23 mouse cellular contexts compared by ENCODE assay signal in the genomic region with DNA sequence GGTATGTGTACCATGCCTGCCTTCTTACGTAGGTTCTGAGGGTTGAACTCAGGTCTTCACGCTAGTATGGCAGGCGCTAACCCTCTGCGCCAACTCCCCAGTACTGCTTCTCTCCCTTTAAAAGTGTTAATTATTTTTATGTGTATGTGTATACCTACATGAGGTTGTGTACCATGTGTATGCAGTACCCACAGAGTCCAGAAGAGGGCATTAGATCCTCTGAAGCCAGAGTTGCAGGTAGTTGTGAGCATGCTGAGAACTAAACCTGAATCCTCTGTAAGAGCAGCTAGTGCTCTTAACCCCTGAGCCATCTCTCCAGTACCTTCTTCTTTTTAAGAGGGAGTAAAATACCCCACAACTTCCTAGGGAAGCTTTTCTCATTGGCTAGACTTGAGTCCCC. TPM values are rescaled to one million over a fixed set of nuclear protein-coding genes. Genes with fewer than 3 reads are reported as not detected.
DNase-seq lines count a peak whose midpoint lies in the region; ATAC-seq and TF ChIP-seq lines count a peak whose summit lies in the region.
"Had no signal": no experiment of that assay in that cellular context is flagged by ENCODE, and none has a peak within 500 bp of the region (broad histone marks: within the 10 kb centered on the region; RNA-seq: fewer than 3 reads in every experiment).

No protein-coding gene starts in this region.

- no peak for ATAC-seq in hindbrain, postnatal 0 days
- no peak for ATAC-seq in hindbrain, embryonic 16.5 days
- ATAC-seq: activated CD4-positive, CD25-positive, alpha-beta regulatory T cell, adult 4 months; forebrain, embryonic 14.5 days had no signal

- intact Hi-C loops in left cerebral cortex, adult 2 months (cut with DNase I): no loop called here
- intact Hi-C loops in left cerebral cortex, postnatal 25 days (cut with DNase I): loop anchor here (2.0 kb wide), 2 partner anchors 17 to 39 kb away; no protein-coding TSS in a partner anchor

- no peak overlapping the region for H3K9ac ChIP-seq in hindbrain, postnatal 0 days (replicated peaks; ENCODE audit: low read length)
- no peak overlapping the region for H3K9ac ChIP-seq in hindbrain, embryonic 16.5 days (ENCODE audit: low read depth, low read length)
- H3K9ac ChIP-seq: embryonic facial prominence, embryonic 15.5 days; hindbrain, embryonic 12.5 days had no signal

- peaks cover 9% of the 10 kb centered on the region for H3K4me1 ChIP-seq in hindbrain, postnatal 0 days (ENCODE audit: insufficient read depth, low read length)
- peaks cover 10% of the 10 kb centered on the region for H3K4me1 ChIP-seq in hindbrain, embryonic 16.5 days (ENCODE audit: control insufficient read depth, insufficient read depth, low read depth, low read length)
- H3K4me1 ChIP-seq in E14TG2a.4 (replicated peaks; ENCODE audit: low read depth, low read length): no peaks in the 10 kb centered on the region; the same call in 1 of the 2 replicates

- no peaks in the 10 kb centered on the region for H3K27me3 ChIP-seq in hindbrain, postnatal 0 days (ENCODE audit: insufficient read depth, low read length)
- no peaks in the 10 kb centered on the region for H3K27me3 ChIP-seq in hindbrain, embryonic 16.5 days (replicated peaks; ENCODE audit: control insufficient read depth, insufficient read depth, low read length)
- H3K27me3 ChIP-seq in E14TG2a.4 (ENCODE audit: insufficient read depth, low read length): no peaks in the 10 kb centered on the region; the same call in 1 of the 2 replicates
- H3K27me3 ChIP-seq: embryonic facial prominence, embryonic 15.5 days; hindbrain, embryonic 12.5 days had no signal

- H3K36me3 ChIP-seq in hindbrain, postnatal 0 days (ENCODE audit: insufficient read depth, low read length): no peaks in the 10 kb centered on the region
- no peaks in the 10 kb centered on the region for H3K36me3 ChIP-seq in hindbrain, embryonic 16.5 days (ENCODE audit: control insufficient read depth, insufficient read depth, low read length)
- no peaks in the 10 kb centered on the region for H3K36me3 ChIP-seq in E14TG2a.4 (ENCODE audit: insufficient read depth, low read length)
- H3K36me3 ChIP-seq: embryonic facial prominence, embryonic 15.5 days; forebrain, embryonic 10.5 days; G1E; hindbrain, embryonic 12.5 days had no signal

- WGBS in hindbrain, postnatal 0 days: 97% methylated on average over 4 of the region's 4 CpGs
- 96% methylated on average over 4 of the region's 4 CpGs for WGBS in hindbrain, embryonic 16.5 days

- no peaks in the 10 kb centered on the region for H3K9me3 ChIP-seq in hindbrain, postnatal 0 days (ENCODE audit: low read length)
- peaks cover 2% of the 10 kb centered on the region; the same call in 1 of the 2 replicates for H3K9me3 ChIP-seq in hindbrain, embryonic 16.5 days (ENCODE audit: control insufficient read depth, low read length)
- H3K9me3 ChIP-seq in E14TG2a.4 (ENCODE audit: low read length): no peaks in the 10 kb centered on the region

- no peak overlapping the region for H3K4me3 ChIP-seq in hindbrain, postnatal 0 days (ENCODE audit: low read length)
- no peak overlapping the region for H3K4me3 ChIP-seq in hindbrain, embryonic 16.5 days (ENCODE audit: low read length)
- H3K4me3 ChIP-seq in left cerebral cortex, adult 2 months: no peak overlapping the region
- H3K4me3 ChIP-seq in E14TG2a.4 (replicated peaks; ENCODE audit: low read length): no peak overlapping the region
- H3K4me3 ChIP-seq: embryonic facial prominence, embryonic 15.5 days; erythroblast, embryonic 14.5 days; forebrain, embryonic 10.5 days; hindbrain, embryonic 12.5 days had no signal

- H3K27ac ChIP-seq in hindbrain, postnatal 0 days: no peak overlapping the region
- no peak overlapping the region for H3K27ac ChIP-seq in hindbrain, embryonic 16.5 days (ENCODE audit: low read depth, low read length)
- H3K27ac ChIP-seq in left cerebral cortex, adult 2 months: no peak overlapping the region
- H3K27ac ChIP-seq: embryonic facial prominence, embryonic 15.5 days; forebrain, embryonic 10.5 days; hindbrain, embryonic 12.5 days had no signal

- DNase-seq in hindbrain, postnatal 0 days (ENCODE audit: low spot score): no peak
- DNase-seq in left cerebral cortex, adult 2 months (ENCODE audit: extremely low spot score in 1 of 2, low spot score in 2 of 2): no peak
- DNase-seq in left cerebral cortex, postnatal 25 days (ENCODE audit: low spot score in 2 of 2): no peak
- DNase-seq in R1 (ENCODE audit: low read depth, low spot score): peak; percentile 51
- DNase-seq in urinary bladder, postnatal 10 days (ENCODE audit: low spot score): no peak
- DNase-seq in adrenal gland, postnatal 4 days (ENCODE audit: low spot score in 2 of 2): no peak
- DNase-seq: adrenal gland, postnatal 14 days; cerebellum, adult 11 months; cerebellum, adult 8-10 months; cerebellum, postnatal 14 days; embryo, embryonic 11 days; gastrocnemius, postnatal 25 days; heart, postnatal 10 days; heart, postnatal 4 days had no signal

- no peak overlapping the region for H3K4me2 ChIP-seq in hindbrain, postnatal 0 days (ENCODE audit: low read depth, low read length)
- no peak overlapping the region for H3K4me2 ChIP-seq in hindbrain, embryonic 16.5 days (ENCODE audit: low read length)
- H3K4me2 ChIP-seq: embryonic facial prominence, embryonic 15.5 days; hindbrain, embryonic 12.5 days had no signal

- peak; percentile 36 for TF ChIP-seq CTCF in hindbrain, postnatal 0 days (IDR thresholded peaks at IDR 0.05; ENCODE audit: low read depth)
- TF ChIP-seq CTCF in left cerebral cortex, adult 2 months (IDR thresholded peaks at IDR 0.05): peak; percentile 23
- peak; percentile 65 for TF ChIP-seq CTCF in E14TG2a.4 (conservative IDR thresholded peaks at IDR 0.05; ENCODE audit: low read length)

RNA-seq across cellular contexts. Expression of a gene that starts 48.7 kb away (rescaled TPM):
- 35.4 and 37.5 TPM in 2 replicates for total RNA-seq in hindbrain, postnatal 0 days (2014; rRNA removed)
- 20.9 and 22.7 TPM in 2 replicates for polyA plus RNA-seq in hindbrain, postnatal 0 days (2015; fragmentation: Nextera tagmentation; extraction: Ambion mirVana)
- 23.3 and 26.2 TPM in 2 replicates for polyA plus RNA-seq in hindbrain, embryonic 16.5 days (2015; fragmentation: Nextera tagmentation; extraction: Ambion mirVana)
- total RNA-seq in left cerebral cortex, adult 2 months (2021): 100 to 1,000 TPM; 228 to 270 TPM
- total RNA-seq in left cerebral cortex, postnatal 25 days (2021): 100 to 1,000 TPM; 183 to 200 TPM
- total RNA-seq in adrenal gland, postnatal 4 days (2021): 100 to 1,000 TPM; 240 to 243 TPM
- total RNA-seq: G1E had no signal
